ENCODE assay signal across 9 mouse cellular contexts in the genomic region with DNA sequence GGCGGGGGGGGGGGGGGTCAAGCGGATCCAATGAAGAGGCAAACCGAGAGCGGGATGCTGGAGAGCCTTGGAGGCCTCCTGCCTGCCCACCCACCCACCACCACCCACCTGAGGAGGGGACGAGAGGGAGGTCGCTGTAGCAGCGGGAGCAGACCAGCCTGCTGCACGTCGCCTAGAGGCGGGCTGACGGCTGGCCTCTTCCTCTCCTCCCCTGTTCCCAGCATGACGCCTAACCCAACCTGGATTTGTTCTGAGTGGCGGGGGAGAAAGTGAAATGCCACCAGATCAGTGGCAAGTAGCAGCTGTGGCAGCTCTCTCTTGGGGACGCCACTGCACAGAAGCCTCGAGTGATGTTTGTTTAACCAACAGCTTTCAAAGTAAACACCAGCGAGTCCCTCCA. TPM values are rescaled to one million over a fixed set of nuclear protein-coding genes. Genes with fewer than 3 reads are reported as not detected.
DNase-seq lines count a peak whose midpoint lies in the region; ATAC-seq and TF ChIP-seq lines count a peak whose summit lies in the region.
"Had no signal": no experiment of that assay in that cellular context is flagged by ENCODE, and none has a peak within 500 bp of the region (broad histone marks: within the 10 kb centered on the region; RNA-seq: fewer than 3 reads in every experiment).

No protein-coding gene starts in this region.

- no peak for TF ChIP-seq POLR2A in limb, embryonic 14.5 days (IDR thresholded peaks at IDR 0.05; ENCODE audit: borderline replicate concordance, extremely low read depth, insufficient read depth, insufficient read length)

- DNase-seq in forebrain, embryonic 11.5 days (ENCODE audit: low spot score) = peak; percentile 69
- no peak for DNase-seq in limb, embryonic 14.5 days (ENCODE audit: low spot score)
- DNase-seq in retina, embryonic 14.5 days (ENCODE audit: low spot score) = peak; percentile 68
- DNase-seq in left cerebral cortex, postnatal 10 days (ENCODE audit: extremely low spot score in 1 of 2, low spot score in 2 of 2) = no peak
- DNase-seq: thymus, postnatal 14 days had no signal

- no peaks in the 10 kb centered on the region for H3K9me3 ChIP-seq in forebrain, embryonic 11.5 days (ENCODE audit: control insufficient read depth, low read length)
- H3K9me3 ChIP-seq in forebrain, embryonic 15.5 days = no peaks in the 10 kb centered on the region
- H3K9me3 ChIP-seq in megakaryocyte, embryonic 14.5 days = peaks cover 8% of the 10 kb centered on the region
- no peaks in the 10 kb centered on the region for H3K9me3 ChIP-seq in limb, embryonic 14.5 days (ENCODE audit: control insufficient read depth, low read length)

- no peak overlapping the region for H3K4me2 ChIP-seq in forebrain, embryonic 11.5 days (ENCODE audit: low read depth, low read length, severe bottlenecking)
- H3K4me2 ChIP-seq in forebrain, embryonic 15.5 days (replicated peaks) = no peak overlapping the region
- H3K4me2 ChIP-seq in limb, embryonic 14.5 days (replicated peaks; ENCODE audit: low read depth, low read length, severe bottlenecking) = no peak overlapping the region; the same call in 1 of the 2 replicates

- H3K4me1 ChIP-seq in forebrain, embryonic 11.5 days (replicated peaks; ENCODE audit: control insufficient read depth, insufficient read depth, low read length) = peaks cover 14% of the 10 kb centered on the region
- H3K4me1 ChIP-seq in forebrain, embryonic 15.5 days = peaks cover 55% of the 10 kb centered on the region
- peaks cover 43% of the 10 kb centered on the region for H3K4me1 ChIP-seq in megakaryocyte, embryonic 14.5 days
- H3K4me1 ChIP-seq in limb, embryonic 14.5 days (ENCODE audit: control insufficient read depth, insufficient read depth, low read length) = peaks cover 19% of the 10 kb centered on the region

- intact Hi-C loops in left cerebral cortex, postnatal 10 days (cut with DNase I) = no loop called here

- H3K9ac ChIP-seq in forebrain, embryonic 11.5 days (ENCODE audit: low read length) = no peak overlapping the region
- H3K9ac ChIP-seq in forebrain, embryonic 15.5 days (replicated peaks) = no peak overlapping the region
- no peak overlapping the region for H3K9ac ChIP-seq in limb, embryonic 14.5 days (ENCODE audit: low read depth, low read length, severe bottlenecking)

- no peak for ATAC-seq in forebrain, embryonic 11.5 days (replicated peaks; ENCODE audit: low FRiP score)
- ATAC-seq in forebrain, embryonic 15.5 days (replicated peaks) = no peak
- no peak for ATAC-seq in megakaryocyte, adult 5-6 weeks (ENCODE audit: poor library complexity, severe bottlenecking)
- ATAC-seq in limb, embryonic 14.5 days (ENCODE audit: low FRiP score, low read depth) = no peak
- no peak for ATAC-seq in activated CD4-positive, CD25-positive, alpha-beta regulatory T cell, adult 4 months

- H3K27ac ChIP-seq in forebrain, embryonic 11.5 days (ENCODE audit: low read depth, low read length) = no peak overlapping the region
- no peak overlapping the region for H3K27ac ChIP-seq in forebrain, embryonic 15.5 days (replicated peaks)
- no peak overlapping the region for H3K27ac ChIP-seq in limb, embryonic 14.5 days (replicated peaks; ENCODE audit: low read depth, low read length)

- WGBS in forebrain, embryonic 11.5 days = under 1% methylated on average over 14 of the region's 16 CpGs
- WGBS in forebrain, embryonic 15.5 days = 12% methylated on average over 15 of the region's 16 CpGs
- WGBS in limb, embryonic 14.5 days = 1% methylated on average over 14 of the region's 16 CpGs

- H3K4me3 ChIP-seq in forebrain, embryonic 11.5 days (ENCODE audit: low read depth, low read length) = no peak overlapping the region
- no peak overlapping the region for H3K4me3 ChIP-seq in forebrain, embryonic 15.5 days
- H3K4me3 ChIP-seq in megakaryocyte, embryonic 14.5 days (replicated peaks) = peak overlapping the region; percentile 42
- H3K4me3 ChIP-seq in limb, embryonic 14.5 days (replicated peaks; ENCODE audit: low read length) = peak overlapping the region; percentile 19

- no peaks in the 10 kb centered on the region for H3K36me3 ChIP-seq in forebrain, embryonic 11.5 days (ENCODE audit: control insufficient read depth, insufficient read depth, low read length)
- no peaks in the 10 kb centered on the region for H3K36me3 ChIP-seq in forebrain, embryonic 15.5 days
- no peaks in the 10 kb centered on the region for H3K36me3 ChIP-seq in megakaryocyte, embryonic 14.5 days (replicated peaks; ENCODE audit: low read length)
- H3K36me3 ChIP-seq in limb, embryonic 14.5 days (ENCODE audit: control insufficient read depth, insufficient read depth, low read length) = no peaks in the 10 kb centered on the region

- H3K27me3 ChIP-seq in forebrain, embryonic 11.5 days (ENCODE audit: control insufficient read depth, insufficient read depth, low read length) = peaks cover 37% of the 10 kb centered on the region
- peaks cover 23% of the 10 kb centered on the region for H3K27me3 ChIP-seq in forebrain, embryonic 15.5 days
- H3K27me3 ChIP-seq in megakaryocyte, embryonic 14.5 days (replicated peaks) = peaks cover 86% of the 10 kb centered on the region
- peaks cover 76% of the 10 kb centered on the region for H3K27me3 ChIP-seq in limb, embryonic 14.5 days (ENCODE audit: control insufficient read depth, insufficient read depth, low read length)

RNA-seq across cellular contexts. Expression of a gene that starts 3.1 kb away (rescaled TPM):
- 7.6 and 8.5 TPM in 2 replicates for polyA plus RNA-seq in forebrain, embryonic 11.5 days (2014; fragmentation: Nextera tagmentation; extraction: Ambion mirVana)
- polyA plus RNA-seq in forebrain, embryonic 15.5 days (2015; fragmentation: Nextera tagmentation; extraction: Ambion mirVana) = 10.1 and 13.1 TPM in 2 replicates
- 0.06 and 1.4 TPM in 2 replicates for polyA plus RNA-seq in megakaryocyte, embryonic 14.5 days (2012; ENCODE audit: insufficient read depth, low replicate concordance)
- not detected in 2 replicates for total RNA-seq in megakaryocyte, adult 5-6 weeks (2015)
- total RNA-seq in megakaryocyte, adult 5-6 weeks (2017) = not detected in 2 replicates
- polyA plus RNA-seq in limb, embryonic 14.5 days (2012; rRNA removed) = 2.6 and 2.9 TPM in 2 replicates
- polyA plus RNA-seq in limb, embryonic 14.5 days (2014; fragmentation: Nextera tagmentation; extraction: Ambion mirVana) = 2.7 and 3.1 TPM in 2 replicates
- total RNA-seq in left cerebral cortex, postnatal 10 days (2021) = 1 to 10 TPM; 7.9 to 8.3 TPM
- under 1 TPM in 1 of 2 experiments, not detected in 1; 0.05 TPM for polyA plus RNA-seq in activated CD4-positive, CD25-positive, alpha-beta regulatory T cell, adult 4 months (2017; shearing (Covaris generic))

Comparison
In these comparisons a context has a peak if more than half of its experiments do, and no peak if none do; other contexts are left out.
1. DNase-seq: peak in forebrain, embryonic 11.5 days (single experiment) and retina, embryonic 14.5 days (single experiment); none in limb, embryonic 14.5 days (single experiment) and left cerebral cortex, postnatal 10 days (0 of 2).
2. H3K4me3 ChIP-seq: peak in megakaryocyte, embryonic 14.5 days (single experiment) and limb, embryonic 14.5 days (single experiment); none in forebrain, embryonic 11.5 days (single experiment) and forebrain, embryonic 15.5 days (single experiment).